Mouse (Mus musculus): Measurements from ENCODE around the gene Zic2. TPM values are rescaled to one million over a fixed set of nuclear protein-coding genes. Genes with fewer than 3 reads are reported as not detected.
"Not testable (repeated sequence)": the region's sequence is repeated elsewhere in the genome, so short reads cannot be mapped to it uniquely, and the experiment has no call there.

Gene Zic2
- polyA plus RNA-seq, 1 experiment from 2014 or later: 11.4 TPM

- peaks cover 14% of the 10 kb centered on the region; the same call in 1 of the 2 replicates for H3K4me1 ChIP-seq (replicated peaks; ENCODE audit: control insufficient read depth, insufficient read depth, low read length)
- H3K27ac ChIP-seq: peak overlapping the region; percentile 63; the same call in 1 of the 2 replicates
- H3K9me3 ChIP-seq (ENCODE audit: control insufficient read depth, low read length): no peaks in the 10 kb centered on the region
- DNase-seq (ENCODE audit: low spot score): no peak
- no peak for ATAC-seq (ENCODE audit: low FRiP score)
- H3K4me2 ChIP-seq (replicated peaks): peak overlapping the region; percentile 64
- 100% methylated on average over 1 of the region's 1 CpGs for WGBS
- peak overlapping the region; percentile 58; the same call in 1 of the 2 replicates for H3K9ac ChIP-seq
- peak overlapping the region; percentile 23 for H3K4me3 ChIP-seq (replicated peaks; ENCODE audit: low read length)
- H3K27me3 ChIP-seq (ENCODE audit: control insufficient read depth, insufficient read depth, low read length): peaks cover 63% of the 10 kb centered on the region
- H3K36me3 ChIP-seq (replicated peaks; ENCODE audit: control insufficient read depth, insufficient read depth): no peaks in the 10 kb centered on the region
Measured at GRCm38 (mm10) chr14:122459776-122460175, 15.5 kb upstream of the Zic2 start.

GRCm38 (mm10) chr14:122460226-122460625 is 15.0 kb upstream of the Zic2 start:
- ATAC-seq (ENCODE audit: low FRiP score) (no peak), DNase-seq (ENCODE audit: low spot score) (no peak)
- H3K27ac ChIP-seq: peak overlapping the region; percentile 63; the same call in 1 of the 2 replicates
- H3K4me1 ChIP-seq (replicated peaks; ENCODE audit: control insufficient read depth, insufficient read depth, low read length): peaks cover 12% of the 10 kb centered on the region; the same call in 1 of the 2 replicates
- H3K9ac ChIP-seq: peak overlapping the region; percentile 58
- H3K9me3 ChIP-seq (ENCODE audit: control insufficient read depth, low read length): no peaks in the 10 kb centered on the region
- H3K4me3 ChIP-seq (replicated peaks; ENCODE audit: low read length): peak overlapping the region; percentile 23
- peaks cover 63% of the 10 kb centered on the region for H3K27me3 ChIP-seq (ENCODE audit: control insufficient read depth, insufficient read depth, low read length)
- peak overlapping the region; percentile 64 for H3K4me2 ChIP-seq (replicated peaks)
- 45% methylated on average over 5 of the region's 5 CpGs for WGBS
- no peaks in the 10 kb centered on the region for H3K36me3 ChIP-seq (replicated peaks; ENCODE audit: control insufficient read depth, insufficient read depth)

- Histone ChIP-seq H3K4me3 (replicated peaks; ENCODE audit: low read length) (peak overlapping the region; percentile 48), H3K27ac (peak overlapping the region; percentile 90), H3K4me2 (replicated peaks) (peak overlapping the region; percentile 64), H3K36me3 (replicated peaks; ENCODE audit: control insufficient read depth, insufficient read depth) (no peaks in the 10 kb centered on the region), H3K9me3 (ENCODE audit: control insufficient read depth, low read length) (no peaks in the 10 kb centered on the region), H3K9ac (peak overlapping the region; percentile 74), H3K27me3 (ENCODE audit: control insufficient read depth, insufficient read depth, low read length) (peaks cover 65% of the 10 kb centered on the region), H3K4me1 (replicated peaks; ENCODE audit: control insufficient read depth, insufficient read depth, low read length) (peaks cover 12% of the 10 kb centered on the region; the same call in 1 of the 2 replicates)
- no peak for DNase-seq (ENCODE audit: low spot score)
- WGBS: 25% methylated on average over 3 of the region's 3 CpGs
- ATAC-seq (ENCODE audit: low FRiP score): no peak
Measured at GRCm38 (mm10) chr14:122461500-122461899, 13.7 kb upstream of the Zic2 start.

GRCm38 (mm10) chr14:122461966-122462365 is 13.3 kb upstream of the Zic2 start:
- Histone ChIP-seq H3K4me3 (replicated peaks; ENCODE audit: low read length) (peak overlapping the region; percentile 48), H3K36me3 (replicated peaks; ENCODE audit: control insufficient read depth, insufficient read depth) (no peaks in the 10 kb centered on the region), H3K4me1 (replicated peaks; ENCODE audit: control insufficient read depth, insufficient read depth, low read length) (peaks cover 12% of the 10 kb centered on the region; the same call in 1 of the 2 replicates), H3K4me2 (replicated peaks) (peak overlapping the region; percentile 64), H3K27me3 (ENCODE audit: control insufficient read depth, insufficient read depth, low read length) (peaks cover 68% of the 10 kb centered on the region), H3K9ac (peak overlapping the region; percentile 74), H3K9me3 (ENCODE audit: control insufficient read depth, low read length) (no peaks in the 10 kb centered on the region), H3K27ac (peak overlapping the region; percentile 90)
- 9% methylated on average over 9 of the region's 9 CpGs for WGBS
- peak; percentile 30 for DNase-seq (ENCODE audit: low spot score)
- ATAC-seq (ENCODE audit: low FRiP score): no peak

- peak overlapping the region; percentile 64 for H3K4me2 ChIP-seq (replicated peaks)
- no peaks in the 10 kb centered on the region for H3K9me3 ChIP-seq (ENCODE audit: control insufficient read depth, low read length)
- ATAC-seq (ENCODE audit: low FRiP score) (no peak), DNase-seq (ENCODE audit: low spot score) (peak; percentile 24)
- H3K4me1 ChIP-seq (replicated peaks; ENCODE audit: control insufficient read depth, insufficient read depth, low read length): peaks cover 12% of the 10 kb centered on the region; the same call in 1 of the 2 replicates
- H3K9ac ChIP-seq: peak overlapping the region; percentile 74
- H3K27ac ChIP-seq: peak overlapping the region; percentile 90
- H3K27me3 ChIP-seq (ENCODE audit: control insufficient read depth, insufficient read depth, low read length): peaks cover 75% of the 10 kb centered on the region
- 7% methylated on average over 17 of the region's 17 CpGs for whole genome bisulfite sequencing
- no peaks in the 10 kb centered on the region for H3K36me3 ChIP-seq (replicated peaks; ENCODE audit: control insufficient read depth, insufficient read depth)
- H3K4me3 ChIP-seq (replicated peaks; ENCODE audit: low read length): peak overlapping the region; percentile 48
Measured at GRCm38 (mm10) chr14:122462689-122463079, 12.6 kb upstream of the Zic2 start.

GRCm38 (mm10) chr14:122463080-122463691 is 12.0 kb upstream of the Zic2 start:
- peak overlapping the region; percentile 48 for H3K4me3 ChIP-seq (replicated peaks; ENCODE audit: low read length)
- DNase-seq (ENCODE audit: low spot score) (peak; percentile 24), ATAC-seq (ENCODE audit: low FRiP score) (no peak)
- H3K4me1 ChIP-seq (replicated peaks; ENCODE audit: control insufficient read depth, insufficient read depth, low read length): peaks cover 12% of the 10 kb centered on the region; the same call in 1 of the 2 replicates
- H3K9ac ChIP-seq: peak overlapping the region; percentile 74
- H3K27ac ChIP-seq: peak overlapping the region; percentile 90
- H3K9me3 ChIP-seq (ENCODE audit: control insufficient read depth, low read length): no peaks in the 10 kb centered on the region
- H3K4me2 ChIP-seq (replicated peaks): peak overlapping the region; percentile 64
- peaks cover 80% of the 10 kb centered on the region for H3K27me3 ChIP-seq (ENCODE audit: control insufficient read depth, insufficient read depth, low read length)
- WGBS: 1% methylated on average over 40 of the region's 40 CpGs
- no peaks in the 10 kb centered on the region for H3K36me3 ChIP-seq (replicated peaks; ENCODE audit: control insufficient read depth, insufficient read depth)

- peak overlapping the region; percentile 48 for H3K4me3 ChIP-seq (replicated peaks; ENCODE audit: low read length)
- H3K36me3 ChIP-seq (replicated peaks; ENCODE audit: control insufficient read depth, insufficient read depth); H3K9me3 ChIP-seq (ENCODE audit: control insufficient read depth, low read length): not testable (repeated sequence)
- peak overlapping the region; percentile 74 for H3K9ac ChIP-seq
- H3K27me3 ChIP-seq (ENCODE audit: control insufficient read depth, insufficient read depth, low read length): peaks cover 82% of the 10 kb centered on the region
- H3K4me2 ChIP-seq (replicated peaks): peak overlapping the region; percentile 64
- ATAC-seq (ENCODE audit: low FRiP score): peak; percentile 18; the same call in 1 of the 2 replicates
- under 1% methylated on average over 42 of the region's 58 CpGs for WGBS
- peak overlapping the region; percentile 90 for H3K27ac ChIP-seq
- DNase-seq (ENCODE audit: low spot score): peak; percentile 30
- H3K4me1 ChIP-seq (replicated peaks; ENCODE audit: control insufficient read depth, insufficient read depth, low read length): peaks cover 12% of the 10 kb centered on the region; the same call in 1 of the 2 replicates
Measured at GRCm38 (mm10) chr14:122463734-122464341, 11.4 kb upstream of the Zic2 start.

- Histone ChIP-seq H3K9ac (peak overlapping the region; percentile 74), H3K27me3 (ENCODE audit: control insufficient read depth, insufficient read depth, low read length) (peaks cover 88% of the 10 kb centered on the region), H3K36me3 (replicated peaks; ENCODE audit: control insufficient read depth, insufficient read depth) (no peaks in the 10 kb centered on the region)
Measured at GRCm38 (mm10) chr14:122464351-122464762, 10.9 kb upstream of the Zic2 start.

More at GRCm38 (mm10) chr14:122464351-122464762, 10.9 kb upstream of the Zic2 start:
- ATAC-seq (ENCODE audit: low FRiP score) (peak; percentile 13), DNase-seq (ENCODE audit: low spot score) (no peak)
- peak overlapping the region; percentile 64 for H3K4me2 ChIP-seq (replicated peaks)
- H3K9me3 ChIP-seq (ENCODE audit: control insufficient read depth, low read length): no peaks in the 10 kb centered on the region
- H3K27ac ChIP-seq: peak overlapping the region; percentile 90
- peaks cover 12% of the 10 kb centered on the region; the same call in 1 of the 2 replicates for H3K4me1 ChIP-seq (replicated peaks; ENCODE audit: control insufficient read depth, insufficient read depth, low read length)
- peak overlapping the region; percentile 48 for H3K4me3 ChIP-seq (replicated peaks; ENCODE audit: low read length)
- under 1% methylated on average over 41 of the region's 62 CpGs for WGBS

Measured in hindbrain, embryonic 14.5 days (tissue).